Mouse (Mus musculus): ENCODE measurements around the gene Kdm2a.

DNA sequence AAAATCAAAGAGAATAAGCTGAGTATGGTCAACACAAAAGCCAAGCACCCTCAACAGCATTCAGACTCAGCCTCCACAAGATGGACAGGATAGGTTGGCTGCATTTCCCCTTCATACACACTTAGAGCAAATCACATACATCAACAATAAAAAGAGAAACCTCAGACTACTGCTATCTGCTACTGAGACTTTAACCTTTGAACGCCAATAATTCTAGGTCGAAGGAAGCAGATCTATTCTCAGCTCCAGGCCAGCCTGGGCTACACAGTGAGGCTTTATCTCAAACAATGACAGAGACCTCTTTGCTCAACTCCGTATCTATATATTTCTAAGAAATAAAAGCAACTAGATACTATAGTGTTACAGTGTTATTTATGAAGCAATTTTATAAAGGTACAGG, 66.8 kb downstream of the Kdm2a start:
- TF ChIP-seq CTCF (IDR thresholded peaks at IDR 0.05; ENCODE audit: low read depth, low read length) (no peak), POLR2A (IDR thresholded peaks at IDR 0.05; ENCODE audit: insufficient read depth, low read length) (no peak)
